Mouse (Mus musculus) lung, adult 10 weeks (tissue): ENCODE data around the gene Spi1. TPM values are rescaled to one million over a fixed set of nuclear protein-coding genes. Genes with fewer than 3 reads are reported as not detected.

ENCODE experiments used
- polyA plus RNA-seq: library from polyadenylated mRNA; stranded (reverse); fragments of 350-450 nt; fragmentation: Illumina TruSeq; extraction: RNeasy Lipid Tissue Mini Kit (QIAGEN cat#74804); gene quantifications from one replicate; pipeline ENCODE4 v1.2.3, GENCODE M21; 2014; ENCODE audit warnings: low read depth, low replicate concordance; ENCODE audit not compliant: insufficient read depth

The Spi1 gene
- polyA plus RNA-seq = 29.8 TPM

GRCm38 (mm10) chr2:91081775-91082695, at the start of gene Spi1:
Spi1 (plus strand) TSS chr2:91082390.

GRCm38 (mm10) chr2:91035385-91035784, 46.8 kb upstream of the Spi1 start, which contains the start of gene Rapsn:
Rapsn (plus strand) TSS chr2:91035620.

GRCm38 (mm10) chr2:91053934-91054382, 28.2 kb upstream of the Spi1 start, which contains the start of gene Psmc3:
Psmc3 (plus strand) TSS chr2:91054009.

GRCm38 (mm10) chr2:91070076-91070800, 12.0 kb upstream of the Spi1 start, which contains the start of gene Slc39a13:
Slc39a13 (minus strand) TSS chr2:91070417.

GRCm38 (mm10) chr2:91117585-91118275, 35.5 kb downstream of the Spi1 start, which contains the start of gene Mybpc3:
Mybpc3 (plus strand) TSS chr2:91118144.

Other genes starting within 250 kb of the Spi1 start
- 106 TPM for gene Mtch2, start 235.2 kb upstream of the Spi1 start, polyA plus RNA-seq
- 2.3 TPM for gene C1qtnf4, start 196.5 kb upstream of the Spi1 start, polyA plus RNA-seq
- gene Kbtbd4, start 177.7 kb upstream of the Spi1 start, polyA plus RNA-seq = 9.1 TPM
- gene Ndufs3, start 177.6 kb upstream of the Spi1 start, polyA plus RNA-seq = 125 TPM
- gene Celf1, start 142.0 kb upstream of the Spi1 start, polyA plus RNA-seq = 21.3 TPM
- gene Rapsn, start 46.8 kb upstream of the Spi1 start, polyA plus RNA-seq = 1.7 TPM
- 141 TPM for gene Psmc3, start 28.4 kb upstream of the Spi1 start, polyA plus RNA-seq
- 22.6 TPM for gene Slc39a13, start 12.0 kb upstream of the Spi1 start, polyA plus RNA-seq
- 3.7 TPM for gene Mybpc3, start 35.8 kb downstream of the Spi1 start, polyA plus RNA-seq
- 15.5 TPM for gene Madd, start 101.4 kb downstream of the Spi1 start, polyA plus RNA-seq
- gene Nr1h3, start 120.4 kb downstream of the Spi1 start, polyA plus RNA-seq = 51.4 TPM
- gene Acp2, start 120.5 kb downstream of the Spi1 start, polyA plus RNA-seq = 13.0 TPM
- 9.9 TPM for gene Ddb2, start 154.6 kb downstream of the Spi1 start, polyA plus RNA-seq
- 22.2 TPM for gene Pacsin3, start 173.6 kb downstream of the Spi1 start, polyA plus RNA-seq
- gene Arfgap2, start 182.6 kb downstream of the Spi1 start, polyA plus RNA-seq = 38.3 TPM